Mouse (Mus musculus) midbrain, embryonic 14.5 days (tissue): ENCODE measurements around the gene Psma3. TPM values are rescaled to one million over a fixed set of nuclear protein-coding genes. Genes with fewer than 3 reads are reported as not detected.

Experiments used
- ATAC-seq: fragments of 200-750 bp; cut with Nextera tagmentation; 2 replicates; pipeline ENCODE4 v1.8.0; 2017; ENCODE audit warnings: moderate number of reproducible peaks, moderate library complexity; ENCODE audit not compliant: low FRiP score, low TSS enrichment
- DNase-seq: peaks from one replicate; pipeline ENCODE4 v3.0.0-alpha.2; 2015
- H3K27ac ChIP-seq: fragments of 300-500 bp; sonication (generic); replicated peaks from 2 replicates; pipeline ENCODE4 v1.5.1; 2014; ENCODE audit warnings: mild to moderate bottlenecking, low read depth, low read length, moderate library complexity
- H3K27me3 ChIP-seq: fragments of 300-500 bp; sonication (generic); 2 replicates; pipeline ENCODE4 v1.6.1; 2014; ENCODE audit warnings: low read length, control low read depth, mixed read lengths; ENCODE audit not compliant: control insufficient read depth, insufficient read depth
- H3K36me3 ChIP-seq: fragments of 300-500 bp; sonication (generic); 2 replicates; pipeline ENCODE4 v1.6.1; 2014; ENCODE audit warnings: low read length, control low read depth; ENCODE audit not compliant: control insufficient read depth, insufficient read depth
- H3K4me1 ChIP-seq: fragments of 300-500 bp; sonication (generic); 2 replicates; pipeline ENCODE4 v1.6.1; 2014; ENCODE audit warnings: mild to moderate bottlenecking, antibody characterized with exemption, low read length, control low read depth; ENCODE audit not compliant: control insufficient read depth, insufficient read depth
- H3K4me2 ChIP-seq: fragments of 300-500 bp; sonication (generic); 2 replicates; pipeline ENCODE4 v1.6.1; 2014; ENCODE audit warnings: mild to moderate bottlenecking, low read length, moderate library complexity
- H3K4me3 ChIP-seq: fragments of 300-500 bp; sonication (generic); replicated peaks from 2 replicates; pipeline ENCODE4 v1.5.1; 2014; ENCODE audit warnings: low read depth, low read length
- H3K9ac ChIP-seq: fragments of 300-500 bp; sonication (generic); replicated peaks from 2 replicates; pipeline ENCODE4 v1.6.1; 2014; ENCODE audit warnings: mild to moderate bottlenecking, low read length, moderate library complexity
- H3K9me3 ChIP-seq: fragments of 300-500 bp; sonication (generic); 2 replicates; pipeline ENCODE4 v1.6.1; 2016; ENCODE audit warnings: low read length, control low read depth, mixed read lengths; ENCODE audit not compliant: control insufficient read depth
- WGBS: fragments of 180-500 bp; shearing (Covaris S2); extraction: QIAGEN DNeasy Blood & Tissue Kit; methylation state at CpG from one replicate; pipeline ENCODE4 v1.1.7; 2014; 5-methylcytosine and 5-hydroxymethylcytosine counted together
- polyA plus RNA-seq: library from polyadenylated mRNA; unstranded; fragments of >200 nt; fragmentation: Nextera tagmentation; extraction: Ambion mirVana; gene quantifications from 2 replicates; pipeline ENCODE4 v1.2.1, GENCODE M21; 2014

Gene Psma3
- 552 and 556 TPM in 2 replicates for polyA plus RNA-seq

DNA sequence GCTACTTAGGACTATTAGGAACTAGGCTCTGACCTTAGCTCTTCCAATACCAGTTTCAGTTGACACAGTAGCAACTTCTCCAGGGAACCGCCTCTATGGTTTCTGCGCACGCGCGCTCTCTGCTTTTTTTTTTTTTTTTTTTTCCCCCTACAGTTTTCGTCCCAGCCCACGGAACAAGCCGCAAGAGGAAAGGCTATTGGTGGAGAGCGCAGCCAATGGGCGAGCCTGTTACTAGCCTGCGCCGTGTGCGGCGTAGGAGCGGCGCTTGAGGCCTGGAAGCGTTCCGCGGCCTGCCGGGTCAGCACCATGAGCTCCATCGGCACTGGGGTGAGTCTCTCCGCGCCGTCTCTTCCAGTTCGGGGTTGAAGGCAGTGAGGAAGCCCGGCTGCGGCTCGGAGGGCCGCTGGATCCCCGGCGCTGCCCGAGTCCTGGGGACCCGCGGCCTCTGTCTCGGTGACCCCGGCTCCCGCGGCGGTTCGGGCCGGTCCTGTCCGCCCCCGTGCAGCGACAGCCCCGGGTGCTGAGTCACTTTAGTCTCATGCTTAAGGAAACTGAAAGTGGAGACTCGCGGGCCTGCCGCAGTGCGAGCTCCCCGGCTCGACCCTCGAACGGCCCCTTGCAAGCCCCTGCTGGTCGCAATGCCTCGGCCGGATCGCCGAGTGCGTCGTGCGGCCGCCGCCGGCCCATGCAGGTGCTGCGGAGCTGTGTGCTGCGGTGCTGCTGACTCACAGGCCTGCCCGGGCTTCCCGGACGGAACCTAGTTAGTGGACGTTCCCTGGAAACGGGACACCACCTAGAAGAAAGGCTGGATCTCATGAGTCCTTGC is at the start of gene Psma3:
TSS of gene Psma3 (plus strand) at position 181 of the 826 bp plus-strand sequence.
- H3K4me1 ChIP-seq, result peaks cover 11% of the 10 kb centered on the region; the same call in 1 of the 2 replicates
- WGBS, result under 1% methylated on average over 71 of the region's 71 CpGs
- no peaks in the 10 kb centered on the region for H3K9me3 ChIP-seq
- DNase-seq (peak; percentile 97), ATAC-seq (peak; percentile 100)
- H3K4me2 ChIP-seq, result peak within 1 kb of the TSS; percentile 74
- H3K36me3 ChIP-seq, result peaks cover 11% of the 10 kb centered on the region
- peak within 1 kb of the TSS; percentile 96 for H3K9ac ChIP-seq
- peak within 1 kb of the TSS; percentile 95 for H3K27ac ChIP-seq
- no peaks in the 10 kb centered on the region for H3K27me3 ChIP-seq
- H3K4me3 ChIP-seq, result peak within 1 kb of the TSS; percentile 94

DNA sequence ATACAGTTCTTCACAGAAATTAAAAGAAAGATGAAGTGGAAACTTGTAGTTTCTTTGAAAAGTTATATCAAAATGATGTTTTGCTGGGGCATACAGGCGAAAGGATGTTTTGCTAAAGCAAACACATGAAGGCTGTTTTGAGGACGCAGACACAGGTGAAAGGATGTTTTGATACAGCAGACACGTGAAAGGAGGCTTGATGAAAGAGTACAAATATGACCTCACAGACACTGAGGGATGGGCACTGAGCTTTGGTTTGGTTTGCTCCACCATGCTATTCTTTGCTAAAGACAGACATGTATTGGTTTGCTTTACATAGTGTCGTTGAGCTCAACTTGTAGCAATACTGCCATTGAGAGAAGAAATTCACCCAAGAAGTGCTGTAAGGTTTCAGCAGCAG is 44.6 kb upstream of the Psma3 start:
- ATAC-seq (no peak), DNase-seq (no peak)
- 90% methylated on average over 4 of the region's 4 CpGs for WGBS
- H3K4me2 ChIP-seq, result no peak overlapping the region
- H3K9me3 ChIP-seq, result no peaks in the 10 kb centered on the region
- no peak overlapping the region for H3K4me3 ChIP-seq
- H3K27ac ChIP-seq, result no peak overlapping the region
- no peaks in the 10 kb centered on the region for H3K4me1 ChIP-seq
- H3K36me3 ChIP-seq, result no peaks in the 10 kb centered on the region
- no peaks in the 10 kb centered on the region for H3K27me3 ChIP-seq
- no peak overlapping the region for H3K9ac ChIP-seq

DNA sequence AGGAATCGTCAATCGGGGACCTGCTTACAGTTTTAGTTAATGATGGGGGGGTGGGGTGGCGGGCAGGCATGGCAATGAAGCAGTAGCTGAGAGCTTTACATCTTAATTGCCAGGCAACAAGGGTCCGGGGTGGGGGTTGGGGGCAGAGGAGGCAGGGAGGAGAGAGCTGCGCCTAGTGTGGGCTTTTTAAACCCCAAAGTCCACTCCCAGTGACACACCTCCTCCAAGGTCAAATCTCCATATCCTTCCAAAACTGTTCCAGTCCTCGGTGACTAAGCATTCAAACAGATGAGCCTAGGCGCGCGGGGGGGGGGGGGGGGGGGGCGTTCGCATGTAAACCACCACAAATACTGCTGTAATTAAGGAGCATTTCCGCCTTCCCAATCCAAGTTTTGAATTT is 37.3 kb upstream of the Psma3 start:
- H3K9me3 ChIP-seq, result no peaks in the 10 kb centered on the region
- no peaks in the 10 kb centered on the region for H3K27me3 ChIP-seq
- peaks cover 9% of the 10 kb centered on the region; the same call in 1 of the 2 replicates for H3K4me1 ChIP-seq
- H3K36me3 ChIP-seq, result peaks cover 17% of the 10 kb centered on the region
- peak overlapping the region; percentile 87 for H3K27ac ChIP-seq
- H3K9ac ChIP-seq, result peak overlapping the region; percentile 87
- DNase-seq (no peak), ATAC-seq (peak; percentile 22; the same call in 1 of the 2 replicates)
- peak overlapping the region; percentile 71 for H3K4me2 ChIP-seq
- WGBS, result 16% methylated on average over 11 of the region's 12 CpGs
- peak overlapping the region; percentile 79 for H3K4me3 ChIP-seq

DNA sequence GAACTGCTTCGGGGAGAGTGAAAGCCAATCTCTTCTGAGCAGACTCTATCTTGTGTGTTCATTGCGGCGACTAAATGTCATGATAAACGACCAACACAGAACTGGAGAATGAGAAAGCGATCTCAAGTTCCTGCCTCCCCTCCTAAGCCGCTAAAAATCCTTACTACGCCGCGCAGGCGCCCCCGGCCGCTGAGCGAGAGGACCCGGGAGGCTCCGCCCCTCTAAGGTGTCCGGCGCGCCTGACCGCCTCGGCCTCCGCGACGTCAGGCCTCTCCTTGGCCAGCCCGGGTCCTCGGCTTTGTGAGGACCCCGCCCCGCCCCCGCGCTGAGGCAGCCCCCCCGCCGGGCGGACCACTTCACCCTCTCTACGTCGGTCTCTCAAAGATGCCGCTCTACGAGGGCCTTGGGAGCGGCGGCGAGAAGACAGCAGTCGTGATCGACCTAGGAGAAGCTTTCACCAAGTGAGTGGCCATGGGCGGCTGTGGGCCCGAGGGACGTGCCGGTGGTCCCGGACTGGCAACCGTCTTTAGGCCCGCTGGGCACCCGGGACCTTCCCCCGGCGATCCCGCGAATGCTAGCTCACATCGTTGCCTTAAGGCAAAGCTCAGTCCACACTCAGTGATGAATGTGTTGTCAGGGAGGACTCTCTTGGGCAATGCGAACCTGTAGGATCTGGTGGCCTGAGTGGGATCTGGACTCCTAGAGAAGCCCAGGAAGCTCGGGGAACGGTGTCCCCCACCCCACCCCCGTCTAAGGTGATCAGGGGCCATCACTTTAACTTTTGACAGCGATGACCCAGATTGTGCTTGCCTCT is 36.6 kb upstream of the Psma3 start, which contains the start of gene Actr10:
TSS of gene Actr10 (plus strand) at position 287 of the 814 bp plus-strand sequence.
- ATAC-seq (peak; percentile 98), DNase-seq (peak; percentile 97)
- H3K4me3 ChIP-seq, result peak within 1 kb of the TSS; percentile 79
- H3K27me3 ChIP-seq, result no peaks in the 10 kb centered on the region
- H3K27ac ChIP-seq, result peak within 1 kb of the TSS; percentile 87
- peak within 1 kb of the TSS; percentile 71 for H3K4me2 ChIP-seq
- no peaks in the 10 kb centered on the region for H3K9me3 ChIP-seq
- peaks cover 23% of the 10 kb centered on the region for H3K36me3 ChIP-seq
- H3K9ac ChIP-seq, result peak within 1 kb of the TSS; percentile 87
- peaks cover 9% of the 10 kb centered on the region; the same call in 1 of the 2 replicates for H3K4me1 ChIP-seq
- under 1% methylated on average over 57 of the region's 59 CpGs for WGBS

DNA sequence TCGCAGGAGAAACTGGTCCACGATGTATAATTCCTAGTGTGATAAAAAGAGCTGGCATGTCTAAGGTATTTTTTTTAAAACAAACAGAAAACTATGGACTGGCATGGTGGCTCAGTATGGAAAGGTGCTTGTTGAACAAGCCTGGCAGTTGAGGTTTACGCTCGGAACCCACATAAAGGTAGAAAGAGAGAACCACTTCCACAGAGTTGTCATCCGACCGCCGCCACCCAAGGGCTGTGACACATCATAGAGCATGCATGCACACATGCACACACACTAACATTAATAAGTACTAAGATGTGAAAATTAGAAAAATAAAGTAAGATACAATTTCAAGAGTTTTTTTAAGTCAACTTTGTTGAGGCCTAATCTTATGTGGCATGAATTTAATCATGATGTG is 33.6 kb upstream of the Psma3 start:
- Histone ChIP-seq H3K4me3 (no peak overlapping the region), H3K9ac (no peak overlapping the region), H3K36me3 (peaks cover 41% of the 10 kb centered on the region), H3K4me1 (peaks cover 9% of the 10 kb centered on the region; the same call in 1 of the 2 replicates), H3K9me3 (no peaks in the 10 kb centered on the region), H3K27me3 (no peaks in the 10 kb centered on the region), H3K4me2 (no peak overlapping the region), H3K27ac (no peak overlapping the region)
- no peak for ATAC-seq
- 98% methylated on average over 7 of the region's 7 CpGs for WGBS
- no peak for DNase-seq

DNA sequence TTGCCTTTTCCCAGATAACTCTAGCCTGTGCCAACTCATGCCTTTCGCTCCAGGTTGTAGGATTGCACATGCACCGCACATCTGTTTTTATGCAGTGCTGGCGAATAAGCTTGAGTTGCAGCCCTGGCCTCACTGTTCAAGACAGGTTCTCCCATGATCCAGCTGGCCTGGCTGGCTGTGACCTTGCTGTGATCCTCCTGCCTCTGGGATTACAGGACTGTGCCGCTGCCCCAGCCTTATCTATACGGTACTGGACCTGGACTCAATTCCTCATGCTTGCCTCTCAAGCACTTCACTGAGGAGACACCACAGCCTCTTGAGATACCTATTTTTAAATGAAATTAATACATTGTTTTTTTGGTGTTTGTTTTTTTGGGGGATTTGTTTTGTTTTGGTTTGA is 30.2 kb upstream of the Psma3 start:
- no peak overlapping the region for H3K9ac ChIP-seq
- ATAC-seq (no peak), DNase-seq (no peak)
- no peak overlapping the region for H3K4me2 ChIP-seq
- WGBS, result 96% methylated on average over 5 of the region's 5 CpGs
- H3K9me3 ChIP-seq, result no peaks in the 10 kb centered on the region
- H3K4me1 ChIP-seq, result peaks cover 5% of the 10 kb centered on the region; the same call in 1 of the 2 replicates
- H3K27ac ChIP-seq, result no peak overlapping the region
- H3K36me3 ChIP-seq, result peaks cover 67% of the 10 kb centered on the region
- no peak overlapping the region for H3K4me3 ChIP-seq
- H3K27me3 ChIP-seq, result no peaks in the 10 kb centered on the region

DNA sequence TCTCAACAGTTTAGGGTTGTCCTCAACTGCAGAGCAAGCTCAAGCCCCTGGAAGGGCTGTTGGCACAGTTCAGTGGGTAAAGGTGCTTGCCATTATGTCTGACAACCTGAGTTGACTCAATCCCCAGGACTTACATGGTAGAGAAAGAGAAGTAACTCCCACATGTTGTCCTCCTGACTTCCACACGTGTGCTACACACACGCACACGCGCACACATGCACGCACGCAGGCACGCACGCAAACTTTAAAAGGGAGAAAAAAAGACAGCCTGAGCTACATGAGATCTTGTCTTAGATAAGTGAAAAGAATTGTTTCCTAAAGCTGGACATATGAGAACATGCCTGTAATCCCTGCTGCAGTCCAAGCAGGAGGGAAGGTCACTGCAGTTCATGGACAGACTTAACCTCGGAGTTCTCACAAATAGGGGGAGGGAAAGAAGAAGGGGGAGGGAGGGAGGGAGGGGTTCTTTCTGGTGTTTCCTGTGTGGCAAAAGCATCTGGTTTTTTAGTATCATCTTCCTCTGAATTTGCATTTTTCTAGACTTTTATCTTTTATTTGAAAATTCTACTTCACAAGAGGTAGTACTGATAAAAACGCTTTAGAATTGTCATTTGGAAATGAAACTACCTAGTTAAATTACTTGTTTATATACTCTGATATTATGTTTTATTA is 27.7 kb upstream of the Psma3 start:
- DNase-seq, result no peak

DNA sequence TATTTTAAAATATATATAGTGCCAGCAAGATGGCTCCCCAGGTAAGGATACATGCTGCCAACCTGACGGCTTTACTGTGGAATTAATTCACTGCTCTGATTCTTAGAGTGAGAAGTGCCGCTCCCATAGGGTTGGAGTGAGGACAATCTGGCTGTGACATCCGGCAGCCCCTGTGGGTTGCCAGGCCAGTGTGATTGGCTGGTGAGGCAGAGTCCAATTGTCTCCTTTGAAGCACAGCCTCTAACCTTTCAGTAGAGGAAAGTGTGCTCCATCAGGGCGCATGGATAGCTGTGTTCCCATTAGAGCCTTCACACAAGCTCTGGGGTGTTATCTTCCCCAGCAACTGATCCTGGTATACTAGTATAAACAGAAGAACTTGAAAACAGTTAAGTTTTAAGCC is 15.8 kb upstream of the Psma3 start:
- Histone ChIP-seq H3K27me3 (no peaks in the 10 kb centered on the region), H3K4me3 (no peak overlapping the region), H3K4me1 (no peaks in the 10 kb centered on the region), H3K27ac (no peak overlapping the region), H3K9me3 (no peaks in the 10 kb centered on the region), H3K36me3 (peaks cover 85% of the 10 kb centered on the region), H3K4me2 (no peak overlapping the region), H3K9ac (no peak overlapping the region)
- DNase-seq (no peak), ATAC-seq (no peak)
- 89% methylated on average over 4 of the region's 4 CpGs for WGBS

More for the DNA sequence above, 27.7 kb upstream of the Psma3 start:
- 98% methylated on average over 10 of the region's 10 CpGs for WGBS
- H3K9me3 ChIP-seq, result no peaks in the 10 kb centered on the region
- H3K9ac ChIP-seq, result no peak overlapping the region
- H3K4me3 ChIP-seq, result no peak overlapping the region
- H3K4me2 ChIP-seq, result no peak overlapping the region
- H3K27me3 ChIP-seq, result no peaks in the 10 kb centered on the region
- ATAC-seq, result no peak
- no peaks in the 10 kb centered on the region for H3K4me1 ChIP-seq
- no peak overlapping the region for H3K27ac ChIP-seq
- peaks cover 71% of the 10 kb centered on the region for H3K36me3 ChIP-seq
